Comparison of ENCODE assay signal across 17 mouse cellular contexts in the genomic region with DNA sequence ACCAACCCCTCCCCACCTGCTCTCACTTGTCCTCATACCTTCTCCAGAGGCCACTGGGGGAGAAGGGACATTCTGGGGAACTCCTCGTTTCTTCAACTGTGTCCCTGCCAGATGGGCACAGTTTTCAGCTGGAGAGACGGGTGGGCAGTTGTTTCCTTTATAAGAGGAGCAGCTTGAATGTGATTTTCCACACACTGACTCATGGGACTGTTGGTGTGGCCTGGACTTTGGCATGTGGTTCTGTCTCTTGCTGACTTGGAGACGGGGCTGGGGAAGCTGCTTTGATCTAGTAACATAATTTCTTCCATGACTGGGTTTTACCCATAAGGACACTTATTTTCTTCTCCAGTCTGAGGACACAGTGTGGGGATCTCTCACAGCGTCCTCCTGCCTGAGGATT.
A peak's percentile ranks its signal among the peaks of the same experiment; 100 is the strongest.
DNase-seq lines count a peak whose midpoint lies in the region; ATAC-seq lines count a peak whose summit lies in the region.
"Had no signal": no experiment of that assay in that cellular context is flagged by ENCODE, and none has a peak within 500 bp of the region (broad histone marks: within the 10 kb centered on the region; RNA-seq: fewer than 3 reads in every experiment).

No protein-coding gene starts in this region.

- H3K4me3 ChIP-seq in limb, embryonic 15.5 days = no peak overlapping the region
- no peak overlapping the region for H3K4me3 ChIP-seq in limb, embryonic 10.5 days
- no peak overlapping the region for H3K4me3 ChIP-seq in brown adipose tissue, adult 24 weeks (ENCODE audit: insufficient read depth, low read depth, low read length)
- H3K4me3 ChIP-seq in macrophage (ENCODE audit: inconsistent target) = no peak overlapping the region
- no peak overlapping the region for H3K4me3 ChIP-seq in forebrain, embryonic 13.5 days
- H3K4me3 ChIP-seq: forebrain, embryonic 15.5 days; heart, adult 2 months; hindbrain, embryonic 13.5 days had no signal

- H3K4me1 ChIP-seq in limb, embryonic 15.5 days = peaks cover 37% of the 10 kb centered on the region
- peaks cover 19% of the 10 kb centered on the region for H3K4me1 ChIP-seq in limb, embryonic 10.5 days
- H3K4me1 ChIP-seq in brown adipose tissue, adult 24 weeks (ENCODE audit: control insufficient read depth, insufficient read depth, insufficient read length, low read length) = peaks cover 22% of the 10 kb centered on the region
- H3K4me1 ChIP-seq in forebrain, embryonic 13.5 days = 0 out of 2 replicates have a peak, but pooled peaks cover 5% of the 10 kb centered on the region

- 38% methylated on average over 4 of the region's 4 CpGs for WGBS in limb, embryonic 15.5 days
- WGBS in limb, embryonic 10.5 days = 74% methylated on average over 4 of the region's 4 CpGs
- 88% methylated on average over 4 of the region's 4 CpGs for WGBS in macrophage (ENCODE audit: missing documents)
- 80% methylated on average over 4 of the region's 4 CpGs for WGBS in forebrain, embryonic 13.5 days

- no peak for DNase-seq in frontal cortex, postnatal 14 days (ENCODE audit: low spot score in 2 of 2)
- no peak for DNase-seq in limb, embryonic 10.5 days (ENCODE audit: low spot score)
- no peak for DNase-seq in testis, postnatal 14 days (ENCODE audit: low spot score)
- DNase-seq: adrenal gland, postnatal 36 days; cerebellum, postnatal 10 days; embryo, embryonic 11 days; lung, adult 2 months; thymus, adult 18-20 months had no signal

- no peaks in the 10 kb centered on the region for H3K79me2 ChIP-seq in macrophage (ENCODE audit: inconsistent target)

- H3K27me3 ChIP-seq in limb, embryonic 15.5 days = no peaks in the 10 kb centered on the region
- H3K27me3 ChIP-seq in limb, embryonic 10.5 days (ENCODE audit: low read depth, poor library complexity, severe bottlenecking) = no peaks in the 10 kb centered on the region
- no peaks in the 10 kb centered on the region for H3K27me3 ChIP-seq in forebrain, embryonic 13.5 days
- H3K27me3 ChIP-seq: forebrain, embryonic 15.5 days; hindbrain, embryonic 13.5 days had no signal

- peak; percentile 82 for ATAC-seq in frontal cortex, adult (ENCODE audit: low TSS enrichment)
- no peak for ATAC-seq in limb, embryonic 15.5 days (ENCODE audit: insufficient number of reproducible peaks, low FRiP score, low TSS enrichment, low read depth)
- ATAC-seq in forebrain, embryonic 13.5 days = no peak
- ATAC-seq: forebrain, embryonic 15.5 days; midbrain, embryonic 16.5 days had no signal

- H3K27ac ChIP-seq in limb, embryonic 15.5 days = peak overlapping the region; percentile 34; the same call in 1 of the 2 replicates
- no peak overlapping the region for H3K27ac ChIP-seq in limb, embryonic 10.5 days
- H3K27ac ChIP-seq in brown adipose tissue, adult 24 weeks (replicated peaks; ENCODE audit: low read depth, low read length) = peak overlapping the region; percentile 20
- 0 out of 2 replicates have a peak overlapping the region, but pooled peaks have one; percentile 4 for H3K27ac ChIP-seq in macrophage
- H3K27ac ChIP-seq in forebrain, embryonic 13.5 days = no peak overlapping the region
- H3K27ac ChIP-seq: forebrain, embryonic 15.5 days; heart, adult 2 months; hindbrain, embryonic 13.5 days had no signal

- no peak overlapping the region for H3K9ac ChIP-seq in limb, embryonic 15.5 days
- H3K9ac ChIP-seq in forebrain, embryonic 13.5 days = no peak overlapping the region
- H3K9ac ChIP-seq: forebrain, embryonic 15.5 days; hindbrain, embryonic 13.5 days had no signal

- H3K9me3 ChIP-seq in limb, embryonic 15.5 days = no peaks in the 10 kb centered on the region
- no peaks in the 10 kb centered on the region for H3K9me3 ChIP-seq in limb, embryonic 10.5 days (replicated peaks)
- H3K9me3 ChIP-seq in forebrain, embryonic 13.5 days (replicated peaks) = no peaks in the 10 kb centered on the region
- H3K9me3 ChIP-seq: forebrain, embryonic 15.5 days; hindbrain, embryonic 13.5 days had no signal

- H3K4me2 ChIP-seq in limb, embryonic 15.5 days = no peak overlapping the region
- H3K4me2 ChIP-seq in forebrain, embryonic 13.5 days = no peak overlapping the region
- H3K4me2 ChIP-seq: forebrain, embryonic 15.5 days; hindbrain, embryonic 13.5 days had no signal

- H3K36me3 ChIP-seq in limb, embryonic 15.5 days = no peaks in the 10 kb centered on the region
- no peaks in the 10 kb centered on the region for H3K36me3 ChIP-seq in limb, embryonic 10.5 days
- no peaks in the 10 kb centered on the region for H3K36me3 ChIP-seq in macrophage (ENCODE audit: inconsistent target)
- no peaks in the 10 kb centered on the region for H3K36me3 ChIP-seq in forebrain, embryonic 13.5 days (ENCODE audit: poor library complexity, severe bottlenecking)
- H3K36me3 ChIP-seq: forebrain, embryonic 15.5 days; hindbrain, embryonic 13.5 days had no signal

Comparison
In these comparisons a context has a peak if more than half of its experiments do, and no peak if none do; other contexts are left out.
1. H3K27ac ChIP-seq: peak in limb, embryonic 15.5 days (single experiment), brown adipose tissue, adult 24 weeks (single experiment) and macrophage (single experiment); none in limb, embryonic 10.5 days (single experiment) and forebrain, embryonic 13.5 days (single experiment).